Mouse (Mus musculus) stomach, embryonic 15.5 days (tissue): ENCODE measurements at regions not wholly inside any gene's neighbourhood (a gene's known extent, or its start where the extent isn't known, plus 50 kb on each side); places are given as distances from the start of the nearest gene placed in this dataset.

Source experiments
- ATAC-seq: fragments of 200-750 bp; cut with Nextera tagmentation; 2 replicates; pipeline ENCODE4 v1.8.0; 2017; ENCODE audit warnings: low read depth, moderate number of reproducible peaks, moderate TSS enrichment; ENCODE audit not compliant: insufficient read depth, low FRiP score
- H3K27ac ChIP-seq: fragments of 300-500 bp; sonication (generic); 2 replicates; pipeline ENCODE4 v1.5.1; 2015; ENCODE audit warnings: mild to moderate bottlenecking, inconsistent platforms
- H3K27me3 ChIP-seq: fragments of 300-500 bp; sonication (generic); replicated peaks from 2 replicates; pipeline ENCODE4 v1.6.1; 2015; ENCODE audit warnings: inconsistent platforms
- H3K36me3 ChIP-seq: fragments of 300-500 bp; sonication (generic); 2 replicates; pipeline ENCODE4 v1.6.1; 2015; ENCODE audit warnings: inconsistent platforms
- H3K4me1 ChIP-seq: fragments of 300-500 bp; sonication (generic); 2 replicates; pipeline ENCODE4 v1.6.1; 2015; ENCODE audit warnings: inconsistent platforms
- H3K4me2 ChIP-seq: fragments of 300-500 bp; sonication (generic); 2 replicates; pipeline ENCODE4 v1.6.1; 2015; ENCODE audit warnings: mild to moderate bottlenecking, inconsistent platforms
- H3K4me3 ChIP-seq: fragments of 300-500 bp; sonication (generic); replicated peaks from 2 replicates; pipeline ENCODE4 v1.5.1; 2015; ENCODE audit warnings: inconsistent platforms
- H3K9ac ChIP-seq: fragments of 300-500 bp; sonication (generic); 2 replicates; pipeline ENCODE4 v1.6.1; 2015; ENCODE audit warnings: inconsistent platforms
- H3K9me3 ChIP-seq: fragments of 300-500 bp; sonication (generic); 2 replicates; pipeline ENCODE4 v1.6.1; 2016; ENCODE audit warnings: inconsistent platforms
- WGBS: fragments of 180-500 bp; shearing (Covaris S2); methylation state at CpG from one replicate; pipeline ENCODE4 v1.1.7; 2015; 5-methylcytosine and 5-hydroxymethylcytosine counted together

GRCm38 (mm10) chr12:112274026-112274425 lies 128.0 kb downstream of the Kif26a start:
- Histone ChIP-seq H3K36me3 (no peaks in the 10 kb centered on the region), H3K4me1 (peaks cover 3% of the 10 kb centered on the region; the same call in 1 of the 2 replicates), H3K27me3 (no peaks in the 10 kb centered on the region), H3K9me3 (no peaks in the 10 kb centered on the region), H3K9ac (no peak overlapping the region), H3K4me2 (no peak overlapping the region), H3K27ac (no peak overlapping the region), H3K4me3 (no peak overlapping the region)
- WGBS: 86% methylated on average over 6 of the region's 6 CpGs
- ATAC-seq: no peak

GRCm38 (mm10) chr12:112274756-112275155 lies 128.7 kb downstream of the Kif26a start:
- Histone ChIP-seq H3K27me3 (no peaks in the 10 kb centered on the region), H3K4me3 (no peak overlapping the region)
- WGBS: 34% methylated on average over 11 of the region's 11 CpGs

GRCm38 (mm10) chr12:112276651-112277050 lies 130.6 kb downstream of the Kif26a start:
- peaks cover 3% of the 10 kb centered on the region; the same call in 1 of the 2 replicates for H3K4me1 ChIP-seq
- no peaks in the 10 kb centered on the region for H3K9me3 ChIP-seq
- no peaks in the 10 kb centered on the region for H3K36me3 ChIP-seq
- no peaks in the 10 kb centered on the region for H3K27me3 ChIP-seq
- no peak overlapping the region for H3K4me2 ChIP-seq
- H3K27ac ChIP-seq: no peak overlapping the region
- H3K9ac ChIP-seq: no peak overlapping the region
- no peak overlapping the region for H3K4me3 ChIP-seq
- no peak for ATAC-seq
- WGBS: 30% methylated on average over 7 of the region's 7 CpGs

More at GRCm38 (mm10) chr12:112274756-112275155, 128.7 kb downstream of the Kif26a start:
- H3K36me3 ChIP-seq: no peaks in the 10 kb centered on the region
- H3K9ac ChIP-seq: no peak overlapping the region
- no peak overlapping the region for H3K27ac ChIP-seq
- H3K9me3 ChIP-seq: no peaks in the 10 kb centered on the region
- peaks cover 3% of the 10 kb centered on the region; the same call in 1 of the 2 replicates for H3K4me1 ChIP-seq
- no peak for ATAC-seq
- H3K4me2 ChIP-seq: no peak overlapping the region

- no peak overlapping the region for H3K27ac ChIP-seq
- H3K27me3 ChIP-seq: no peaks in the 10 kb centered on the region
- no peak for ATAC-seq
- H3K36me3 ChIP-seq: no peaks in the 10 kb centered on the region
- H3K4me2 ChIP-seq: no peak overlapping the region
- no peak overlapping the region for H3K4me3 ChIP-seq
- H3K4me1 ChIP-seq: peaks cover 3% of the 10 kb centered on the region; the same call in 1 of the 2 replicates
- no peaks in the 10 kb centered on the region for H3K9me3 ChIP-seq
- H3K9ac ChIP-seq: no peak overlapping the region
- WGBS: 49% methylated on average over 14 of the region's 14 CpGs
Measured at GRCm38 (mm10) chr12:112277511-112277910, 131.5 kb downstream of the Kif26a start.

- Histone ChIP-seq H3K9me3 (no peaks in the 10 kb centered on the region), H3K4me1 (no peaks in the 10 kb centered on the region), H3K9ac (no peak overlapping the region), H3K36me3 (no peaks in the 10 kb centered on the region), H3K4me2 (peak overlapping the region; percentile 16), H3K27me3 (no peaks in the 10 kb centered on the region), H3K27ac (no peak overlapping the region), H3K4me3 (no peak overlapping the region)
- no peak for ATAC-seq
- WGBS: 44% methylated on average over 15 of the region's 15 CpGs
Measured at GRCm38 (mm10) chr12:112285096-112285495, 139.1 kb downstream of the Kif26a start.

GRCm38 (mm10) chr12:112288786-112289185 lies 142.8 kb downstream of the Kif26a start:
- no peak for ATAC-seq
- WGBS: 84% methylated on average over 3 of the region's 3 CpGs
- Histone ChIP-seq H3K27ac (no peak overlapping the region), H3K36me3 (no peaks in the 10 kb centered on the region), H3K9me3 (no peaks in the 10 kb centered on the region), H3K4me3 (no peak overlapping the region), H3K27me3 (no peaks in the 10 kb centered on the region), H3K9ac (no peak overlapping the region), H3K4me2 (no peak overlapping the region), H3K4me1 (no peaks in the 10 kb centered on the region)

- 86% methylated on average over 9 of the region's 9 CpGs for WGBS
- ATAC-seq: no peak
- no peaks in the 10 kb centered on the region for H3K27me3 ChIP-seq
- no peak overlapping the region for H3K27ac ChIP-seq
- no peaks in the 10 kb centered on the region for H3K9me3 ChIP-seq
- H3K36me3 ChIP-seq: no peaks in the 10 kb centered on the region
- no peak overlapping the region for H3K4me2 ChIP-seq
- no peak overlapping the region for H3K4me3 ChIP-seq
- H3K9ac ChIP-seq: no peak overlapping the region
- no peaks in the 10 kb centered on the region for H3K4me1 ChIP-seq
Measured at GRCm38 (mm10) chr12:112290299-112290698, 144.3 kb downstream of the Kif26a start.

- H3K27ac ChIP-seq: no peak overlapping the region
- H3K27me3 ChIP-seq: no peaks in the 10 kb centered on the region
- no peak overlapping the region for H3K4me2 ChIP-seq
- H3K4me3 ChIP-seq: no peak overlapping the region
- no peak overlapping the region for H3K9ac ChIP-seq
- no peaks in the 10 kb centered on the region for H3K4me1 ChIP-seq
- peak; percentile 30; the same call in 1 of the 2 replicates for ATAC-seq
- H3K9me3 ChIP-seq: no peaks in the 10 kb centered on the region
- 56% methylated on average over 16 of the region's 16 CpGs for WGBS
- H3K36me3 ChIP-seq: no peaks in the 10 kb centered on the region
Measured at GRCm38 (mm10) chr12:112291748-112292561, 145.9 kb downstream of the Kif26a start.

GRCm38 (mm10) chr12:112293105-112293504 lies 147.1 kb downstream of the Kif26a start:
- Histone ChIP-seq H3K27ac (no peak overlapping the region), H3K9ac (no peak overlapping the region), H3K4me2 (no peak overlapping the region), H3K36me3 (no peaks in the 10 kb centered on the region), H3K4me3 (no peak overlapping the region), H3K27me3 (no peaks in the 10 kb centered on the region), H3K9me3 (no peaks in the 10 kb centered on the region), H3K4me1 (no peaks in the 10 kb centered on the region)
- WGBS: 71% methylated on average over 13 of the region's 13 CpGs
- no peak for ATAC-seq

- H3K9ac ChIP-seq: no peak overlapping the region
- no peak for ATAC-seq
Measured at GRCm38 (mm10) chr12:112295337-112295941, 149.4 kb downstream of the Kif26a start.

GRCm38 (mm10) chr12:112298521-112298920 lies 152.5 kb downstream of the Kif26a start:
- no peaks in the 10 kb centered on the region for H3K9me3 ChIP-seq
- no peaks in the 10 kb centered on the region for H3K27me3 ChIP-seq
- H3K27ac ChIP-seq: no peak overlapping the region
- H3K36me3 ChIP-seq: no peaks in the 10 kb centered on the region
- H3K4me1 ChIP-seq: no peaks in the 10 kb centered on the region
- no peak overlapping the region for H3K4me2 ChIP-seq
- H3K9ac ChIP-seq: no peak overlapping the region
- ATAC-seq: no peak
- WGBS: 88% methylated on average over 8 of the region's 8 CpGs
- H3K4me3 ChIP-seq: no peak overlapping the region

More at GRCm38 (mm10) chr12:112295337-112295941, 149.4 kb downstream of the Kif26a start:
- Histone ChIP-seq H3K27me3 (no peaks in the 10 kb centered on the region), H3K9me3 (no peaks in the 10 kb centered on the region), H3K36me3 (no peaks in the 10 kb centered on the region), H3K27ac (no peak overlapping the region), H3K4me3 (no peak overlapping the region), H3K4me2 (no peak overlapping the region), H3K4me1 (no peaks in the 10 kb centered on the region)
- WGBS: 80% methylated on average over 6 of the region's 6 CpGs

GRCm38 (mm10) chr12:112299089-112299488 lies 153.1 kb downstream of the Kif26a start:
- no peak for ATAC-seq
- Histone ChIP-seq H3K27me3 (no peaks in the 10 kb centered on the region), H3K36me3 (no peaks in the 10 kb centered on the region)

More at GRCm38 (mm10) chr12:112299089-112299488, 153.1 kb downstream of the Kif26a start:
- no peak overlapping the region for H3K9ac ChIP-seq
- H3K9me3 ChIP-seq: no peaks in the 10 kb centered on the region
- no peak overlapping the region for H3K4me2 ChIP-seq
- H3K27ac ChIP-seq: no peak overlapping the region
- no peak overlapping the region for H3K4me3 ChIP-seq
- H3K4me1 ChIP-seq: no peaks in the 10 kb centered on the region
- WGBS: 64% methylated on average over 5 of the region's 5 CpGs
